Mouse (Mus musculus) cerebellum, adult 9-10 months (tissue): Measurements from ENCODE around the gene Ankrd60.
A peak's percentile ranks its signal among the peaks of the same experiment; 100 is the strongest.

Experiments used
- DNase-seq: peaks from one replicate; pipeline ENCODE4 v3.0.0; 2022

Ankrd60 gene

GRCm38 (mm10) chr2:173583455-173583854 is 5.3 kb upstream of the Ankrd60 start:
- peak; percentile 16 for DNase-seq

- no peak for DNase-seq
Measured at GRCm38 (mm10) chr2:173582903-173583302, 4.7 kb upstream of the Ankrd60 start.

GRCm38 (mm10) chr2:173581096-173581495 is 2.9 kb upstream of the Ankrd60 start:
- DNase-seq = no peak

GRCm38 (mm10) chr2:173578595-173578994 is 430 bp upstream of the Ankrd60 start:
- no peak for DNase-seq

GRCm38 (mm10) chr2:173564179-173564578 is 14.0 kb downstream of the Ankrd60 start:
- DNase-seq = no peak

- DNase-seq = no peak
Measured at GRCm38 (mm10) chr2:173563336-173563735, 14.8 kb downstream of the Ankrd60 start.

GRCm38 (mm10) chr2:173561851-173562442 is 16.2 kb downstream of the Ankrd60 start:
- peak; percentile 26 for DNase-seq

GRCm38 (mm10) chr2:173558754-173559396 is 19.3 kb downstream of the Ankrd60 start:
- DNase-seq = no peak

GRCm38 (mm10) chr2:173553863-173554262 is 24.3 kb downstream of the Ankrd60 start:
- no peak for DNase-seq

GRCm38 (mm10) chr2:173550681-173551080 is 27.5 kb downstream of the Ankrd60 start:
- no peak for DNase-seq

GRCm38 (mm10) chr2:173549236-173549635 is 28.9 kb downstream of the Ankrd60 start:
- no peak for DNase-seq

- DNase-seq = peak; percentile 57
Measured at GRCm38 (mm10) chr2:173545992-173546703, 32.0 kb downstream of the Ankrd60 start.

- no peak for DNase-seq
Measured at GRCm38 (mm10) chr2:173542716-173543115, 35.4 kb downstream of the Ankrd60 start.

GRCm38 (mm10) chr2:173541748-173542147 is 36.4 kb downstream of the Ankrd60 start:
- no peak for DNase-seq

GRCm38 (mm10) chr2:173539781-173540180 is 38.4 kb downstream of the Ankrd60 start:
- no peak for DNase-seq

- DNase-seq = no peak
Measured at GRCm38 (mm10) chr2:173535886-173536285, 42.3 kb downstream of the Ankrd60 start.

GRCm38 (mm10) chr2:173535390-173535789 is 42.8 kb downstream of the Ankrd60 start:
- DNase-seq = peak; percentile 72

GRCm38 (mm10) chr2:173534581-173534980 is 43.6 kb downstream of the Ankrd60 start:
- no peak for DNase-seq

- no peak for DNase-seq
Measured at GRCm38 (mm10) chr2:173532711-173533462, 45.3 kb downstream of the Ankrd60 start.

GRCm38 (mm10) chr2:173528493-173528892 is 49.7 kb downstream of the Ankrd60 start:
- no peak for DNase-seq

- no peak for DNase-seq
Measured at GRCm38 (mm10) chr2:173522376-173522775, 55.8 kb downstream of the Ankrd60 start, which contains the start of gene 1700021F07Rik. Gene 1700021F07Rik, plus strand, starts transcription at chr2:173522586.
